Mouse (Mus musculus): ENCODE measurements around the gene Folr1.
A peak's percentile ranks its signal among the peaks of the same experiment; 100 is the strongest.

Folr1 gene

DNA sequence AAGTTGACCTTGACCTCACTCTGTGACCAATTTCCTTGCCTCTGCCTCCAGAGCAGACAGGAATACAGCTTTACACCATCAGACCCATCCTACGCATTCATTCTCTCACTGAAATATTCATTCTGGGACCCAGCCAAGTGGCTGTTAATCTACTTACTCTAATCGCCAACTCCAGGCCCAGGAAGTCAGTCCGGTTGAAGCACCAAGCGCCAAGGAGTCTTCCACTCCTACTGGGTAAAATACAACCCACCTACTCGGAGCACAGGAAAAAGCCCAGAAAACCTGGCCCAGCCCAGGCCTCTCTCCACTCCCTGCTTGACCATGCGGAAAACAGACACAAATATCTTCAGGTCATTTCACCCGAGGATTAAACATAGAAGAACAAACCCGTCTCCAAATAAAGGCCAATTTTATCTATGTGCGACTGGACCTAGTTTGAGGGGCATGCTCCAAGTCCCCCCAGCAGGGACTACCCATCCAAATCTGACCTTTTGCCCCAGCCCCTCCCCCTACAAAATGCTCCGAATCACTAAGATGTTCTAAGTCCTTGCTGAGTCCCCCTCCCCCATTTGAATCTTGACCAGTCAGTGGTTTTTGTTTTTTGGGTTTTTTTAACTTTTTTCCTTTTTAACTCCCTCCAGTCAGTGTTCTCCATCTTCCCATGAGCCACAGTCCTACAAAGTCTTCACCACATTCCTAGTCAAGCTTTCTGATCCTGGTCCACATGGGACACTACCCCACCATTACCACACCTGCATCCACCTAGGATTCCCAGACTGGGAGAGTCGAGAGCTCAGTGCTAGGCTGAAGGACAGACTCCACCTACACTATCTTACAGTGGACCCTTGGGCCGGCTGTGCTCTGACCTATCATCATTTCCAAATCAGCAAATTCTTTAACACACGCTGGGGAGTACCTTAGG lies 2.1 kb downstream of the Folr1 start:
- DNase-seq (ENCODE audit: low read depth, low spot score): no peak

DNA sequence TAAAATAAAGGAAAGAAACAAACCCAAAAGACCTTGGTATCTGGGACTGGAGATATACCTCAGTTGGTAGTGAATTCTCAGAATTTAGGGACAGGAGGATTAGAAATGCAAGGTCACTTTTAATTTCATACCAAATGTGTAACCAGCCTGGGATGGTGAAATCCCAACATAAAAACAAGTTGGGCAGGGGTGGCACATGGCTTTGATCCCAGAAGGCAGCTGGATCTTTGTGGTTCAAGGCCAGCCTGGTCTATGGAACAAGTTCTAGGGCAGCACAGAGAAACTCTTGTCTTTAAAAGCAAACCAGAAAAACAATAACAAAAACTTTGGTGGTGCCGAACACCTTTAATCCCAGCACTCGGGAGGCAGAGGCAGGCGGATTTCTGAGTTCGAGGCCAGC lies 3.1 kb downstream of the Folr1 start:
- DNase-seq (ENCODE audit: low read depth, low spot score): no peak

DNA sequence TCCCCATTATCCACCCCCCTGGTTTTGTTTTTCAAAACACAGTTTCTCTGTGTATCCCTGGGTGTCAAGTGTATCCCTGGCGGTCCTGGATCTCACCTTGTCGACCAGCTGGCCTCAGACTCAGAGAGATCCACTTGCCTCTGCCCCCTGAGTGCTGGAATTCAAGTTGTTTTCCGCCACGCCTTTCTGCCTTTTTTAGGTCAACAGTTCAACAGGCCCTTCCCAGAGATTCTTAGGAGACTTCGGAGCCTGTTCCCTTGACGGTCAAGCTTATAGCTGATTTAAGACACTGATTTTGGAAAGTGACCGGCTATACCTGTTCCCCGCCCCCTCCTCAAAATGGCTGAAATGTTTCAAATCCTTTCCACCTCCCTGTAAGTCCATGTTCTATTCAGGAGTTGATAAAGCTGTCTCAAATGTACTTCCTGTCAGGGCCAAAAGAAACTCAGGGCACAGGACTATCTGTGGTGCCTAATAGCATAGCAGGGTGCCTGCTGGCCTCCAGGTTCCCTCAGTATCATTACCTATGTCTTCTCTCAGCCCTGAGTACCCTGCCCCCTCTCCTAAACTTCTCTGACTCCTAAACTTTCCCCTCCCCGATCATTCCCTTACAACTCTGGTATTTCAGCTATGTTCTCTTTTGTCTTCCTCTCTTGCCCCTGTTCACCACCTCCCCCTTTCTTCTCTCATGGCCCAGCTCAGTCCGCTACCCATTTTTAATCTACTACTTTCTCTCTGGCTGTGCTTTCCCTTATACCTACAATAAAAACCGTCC lies 3.9 kb downstream of the Folr1 start:
- DNase-seq (ENCODE audit: low read depth, low spot score): no peak

DNA sequence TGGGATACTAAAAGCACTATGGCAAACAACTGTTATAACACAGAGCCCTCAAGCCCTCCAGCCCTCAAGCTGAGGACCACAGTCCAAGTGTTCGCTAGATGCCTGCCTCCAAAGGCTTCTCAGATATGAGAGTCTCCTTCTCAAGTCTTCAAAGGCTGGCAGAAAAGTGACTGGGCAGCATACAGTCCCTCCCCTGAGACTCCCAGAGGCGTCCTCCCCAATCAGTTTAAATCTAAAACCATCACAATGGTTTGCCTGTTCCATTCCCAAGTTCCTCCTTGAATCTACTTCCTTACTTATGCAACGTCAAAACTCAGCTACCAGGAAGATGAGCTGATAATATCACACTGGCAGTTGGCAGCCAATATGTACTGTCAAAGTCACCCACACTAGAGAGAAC lies 7.2 kb downstream of the Folr1 start, which contains the start of gene Anapc15:
Anapc15 (plus strand) TSS at position 301 of the 400 bp plus-strand sequence.
- no peak for DNase-seq (ENCODE audit: low read depth, low spot score)

DNA sequence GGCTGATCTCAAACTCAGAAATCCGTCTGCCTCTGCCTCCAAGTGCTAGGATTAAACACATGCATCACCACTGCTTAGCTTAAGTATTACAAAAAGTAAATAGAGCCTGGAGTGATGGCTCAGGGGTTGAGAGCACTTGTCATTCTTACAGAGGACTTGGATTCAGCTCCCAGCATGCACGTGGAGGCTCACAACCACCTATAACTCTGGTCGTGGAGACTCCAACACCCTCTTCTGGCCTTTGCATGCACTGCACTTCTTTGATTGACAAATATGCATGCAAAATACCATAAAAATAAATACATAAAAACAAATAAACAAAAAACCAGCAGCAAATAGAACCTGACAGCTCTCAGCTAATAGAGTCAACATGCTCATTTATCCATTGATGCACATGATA lies 8.3 kb downstream of the Folr1 start:
- peak; percentile 20 for DNase-seq (ENCODE audit: low read depth, low spot score)

DNA sequence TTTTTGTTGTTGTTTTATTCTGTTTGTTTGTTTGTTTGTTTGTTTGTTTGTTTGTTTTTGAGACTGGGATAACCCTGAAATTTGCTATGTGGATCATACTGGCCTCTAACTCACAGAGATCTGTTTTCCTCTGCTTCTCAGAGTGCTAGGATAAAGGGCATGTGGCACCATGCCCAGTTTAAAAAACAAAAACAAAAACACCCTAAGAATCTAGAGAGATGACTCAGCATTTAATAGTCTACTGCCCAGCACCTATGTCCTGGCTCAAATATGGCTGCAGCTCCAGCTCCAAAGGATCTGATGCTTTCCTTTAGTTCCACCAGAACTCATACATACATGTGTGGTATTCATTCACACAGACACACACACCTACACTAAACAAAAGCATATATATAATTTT lies 9.6 kb downstream of the Folr1 start:
- no peak for DNase-seq (ENCODE audit: low read depth, low spot score)

DNA sequence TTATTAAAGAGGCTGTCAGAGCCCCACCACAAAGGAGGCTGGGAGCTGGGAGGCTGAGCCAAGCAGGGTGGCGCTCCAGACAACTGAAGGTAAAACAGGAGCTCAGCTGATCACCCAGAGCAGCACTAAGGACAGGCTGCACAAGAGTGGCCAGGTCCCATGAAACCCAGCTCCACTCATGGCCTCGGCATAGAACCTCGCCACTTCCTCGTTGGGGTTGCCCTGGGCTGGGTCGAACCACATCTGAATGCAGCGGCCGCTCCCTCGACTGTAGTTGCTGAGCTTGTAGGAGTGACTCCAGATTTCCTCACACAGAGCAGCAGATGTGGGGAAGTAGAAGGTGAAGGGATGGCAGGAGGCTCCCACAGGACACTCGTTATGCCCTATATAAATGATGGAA lies 12.2 kb downstream of the Folr1 start:
- DNase-seq (ENCODE audit: low read depth, low spot score): no peak

DNA sequence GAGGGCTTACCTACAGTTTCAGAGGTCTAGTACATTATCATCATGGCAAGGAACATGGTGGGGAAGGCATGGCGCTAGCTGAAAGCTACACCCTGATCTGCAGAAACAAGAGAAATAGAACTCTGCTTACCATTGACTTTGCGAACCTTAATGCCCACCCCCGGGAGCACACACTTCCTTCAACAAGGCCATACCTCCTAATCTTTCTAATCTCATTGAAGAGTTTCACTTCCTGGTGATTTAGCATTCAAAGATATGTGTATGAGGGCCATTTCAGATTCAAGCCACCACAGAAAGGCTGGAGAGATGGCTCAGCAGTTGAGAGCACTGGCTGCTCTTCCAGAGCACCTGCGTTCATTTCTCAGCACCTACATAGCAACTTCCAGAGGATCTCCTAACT lies 13.5 kb downstream of the Folr1 start, which contains the start of gene Folr2:
Folr2 (minus strand) TSS at position 101 of the 400 bp plus-strand sequence.
- DNase-seq (ENCODE audit: low read depth, low spot score): peak; percentile 42

DNA sequence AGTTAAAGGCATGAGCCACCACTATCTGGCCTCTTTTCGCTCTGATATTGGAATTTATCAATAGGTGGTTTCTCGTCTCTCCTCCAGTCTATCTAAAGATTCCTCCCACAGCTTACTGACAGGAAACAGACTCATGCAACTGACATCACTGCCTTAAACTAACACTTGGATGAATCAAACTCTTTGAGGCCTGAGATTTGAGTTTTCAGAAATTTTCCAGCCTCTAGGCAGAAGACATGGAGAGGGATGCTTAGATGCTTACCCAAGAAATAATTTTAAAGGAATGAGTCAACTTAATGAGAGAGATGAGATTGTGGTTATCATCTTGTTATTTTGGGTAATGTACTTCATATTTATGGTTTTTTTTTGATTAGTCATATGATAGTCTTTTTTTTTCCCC lies 16.8 kb downstream of the Folr1 start:
- no peak for DNase-seq (ENCODE audit: low read depth, low spot score)

DNA sequence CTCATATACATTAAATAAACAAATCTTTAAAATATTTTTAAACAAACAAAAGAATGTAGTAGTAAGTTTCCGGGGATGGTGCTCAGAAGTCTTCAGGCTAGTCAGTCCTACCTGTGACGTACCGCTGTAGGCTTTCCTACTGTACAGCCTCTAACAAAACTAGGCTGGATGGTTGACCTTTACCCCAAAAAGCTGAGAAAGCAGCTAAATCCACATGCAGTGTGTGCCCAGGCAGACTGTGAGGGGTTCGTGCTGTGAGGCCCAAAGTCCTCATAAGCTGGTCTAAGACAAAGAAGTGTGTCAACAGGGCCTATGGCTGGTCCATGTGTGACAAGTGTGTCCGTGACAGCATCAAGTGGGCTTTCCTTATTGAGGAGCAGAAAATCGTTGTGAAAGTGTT lies 17.7 kb downstream of the Folr1 start:
- DNase-seq (ENCODE audit: low read depth, low spot score): no peak

DNA sequence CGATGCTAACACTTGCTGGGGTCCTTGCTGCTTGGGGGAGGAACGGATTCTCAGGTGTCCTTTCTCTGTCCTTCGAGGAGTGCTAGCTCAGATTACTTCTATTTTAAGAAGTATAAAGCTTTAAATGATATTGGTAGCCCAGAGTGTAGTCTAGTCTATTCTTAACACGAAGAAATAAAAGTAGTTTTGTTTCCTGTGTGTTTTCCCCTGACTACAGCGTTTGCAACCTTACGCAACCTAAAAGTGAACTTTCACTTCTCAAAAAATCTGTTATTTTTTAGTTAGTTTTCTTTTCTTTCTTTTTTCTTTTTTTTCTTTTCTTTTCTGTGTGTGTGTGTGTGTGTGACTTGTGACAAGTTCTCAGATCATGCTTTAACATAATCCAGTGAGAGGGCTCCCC lies 18.9 kb downstream of the Folr1 start:
- DNase-seq (ENCODE audit: low read depth, low spot score): peak; percentile 68

DNA sequence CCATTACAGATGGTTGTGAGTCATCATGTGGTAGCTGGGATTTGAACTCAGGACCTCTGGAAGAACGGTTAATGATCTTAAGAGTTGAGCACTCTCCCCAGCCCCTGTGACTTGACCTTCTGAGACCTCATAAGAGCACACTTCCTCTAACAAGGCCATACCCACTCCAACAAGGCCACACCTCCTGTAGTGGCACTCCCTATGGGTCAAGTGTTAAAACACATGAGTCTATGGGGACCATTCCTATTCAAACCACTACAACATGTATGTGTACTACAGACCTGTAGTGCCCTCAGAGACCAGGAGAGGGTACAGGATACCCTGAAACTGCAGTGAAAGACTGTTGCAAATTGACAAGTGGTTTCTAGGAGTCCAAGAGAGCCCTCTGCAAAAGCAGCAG lies 22.7 kb downstream of the Folr1 start:
- peak; percentile 32 for DNase-seq (ENCODE audit: low read depth, low spot score)

DNA sequence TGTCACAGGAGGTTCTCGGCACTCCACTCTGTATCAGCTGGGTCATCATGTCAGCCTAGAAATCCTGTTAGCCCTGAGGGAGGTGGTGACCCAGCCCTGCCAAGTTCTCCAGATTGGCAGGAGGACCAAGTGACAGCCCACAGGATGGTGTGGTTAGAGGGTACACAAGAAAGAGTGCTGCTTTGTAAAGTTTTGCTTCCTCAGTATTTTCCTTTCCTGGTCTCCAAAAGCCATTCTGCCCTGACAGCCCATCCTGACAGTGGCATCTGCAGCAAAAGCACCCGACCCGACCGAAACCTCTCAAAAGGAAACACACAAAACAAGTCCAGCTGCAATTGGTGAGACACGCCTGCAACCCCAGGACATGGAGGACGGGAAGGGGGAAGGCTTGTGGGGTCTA lies 26.4 kb downstream of the Folr1 start:
- no peak for DNase-seq (ENCODE audit: low read depth, low spot score)

DNA sequence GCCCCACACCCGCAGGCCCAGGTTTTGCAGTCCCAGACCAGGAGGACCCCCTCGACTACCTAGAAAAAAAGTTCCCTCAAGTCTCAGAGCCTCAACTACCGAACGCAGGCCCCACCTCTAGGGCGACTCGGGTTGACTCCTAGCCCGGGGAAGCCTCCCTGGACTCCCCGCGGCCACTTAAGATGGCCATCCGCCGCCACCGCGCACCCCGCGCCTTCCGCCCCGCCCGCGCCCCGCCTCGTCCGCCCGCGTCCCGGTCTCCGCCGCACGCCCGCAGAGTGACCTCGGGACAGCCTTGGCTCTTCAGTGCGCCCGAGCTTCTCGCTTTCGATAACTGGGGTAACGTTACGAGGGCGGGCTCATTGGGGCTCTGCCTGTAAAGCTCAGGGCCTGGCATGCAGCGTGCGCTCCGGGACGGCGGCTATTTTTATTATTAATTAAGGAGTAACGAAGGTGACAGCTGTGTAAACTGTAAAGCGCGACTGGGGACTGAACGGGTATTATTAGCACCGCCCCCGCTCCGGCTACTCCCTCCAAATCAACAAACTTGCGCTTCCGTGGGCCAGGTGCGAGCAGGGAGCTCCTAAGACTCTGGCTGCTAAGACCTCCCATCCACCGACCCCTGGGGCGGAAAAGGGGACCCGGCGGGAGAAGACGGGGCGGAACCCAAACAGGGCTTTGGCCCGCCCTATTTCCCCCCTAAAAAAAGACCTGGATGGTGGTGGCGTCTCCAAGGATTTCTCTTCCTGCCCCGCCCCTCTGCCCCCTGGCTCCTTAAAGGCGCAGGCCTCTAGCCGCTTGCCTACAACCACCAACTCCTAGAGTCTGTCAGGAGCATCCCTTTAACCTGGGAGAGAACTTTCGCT lies 32.7 kb downstream of the Folr1 start, which contains the start of gene Inppl1:
Inppl1 (minus strand) TSS at position 624 of the 866 bp plus-strand sequence.
- DNase-seq (ENCODE audit: low read depth, low spot score): peak; percentile 85

DNA sequence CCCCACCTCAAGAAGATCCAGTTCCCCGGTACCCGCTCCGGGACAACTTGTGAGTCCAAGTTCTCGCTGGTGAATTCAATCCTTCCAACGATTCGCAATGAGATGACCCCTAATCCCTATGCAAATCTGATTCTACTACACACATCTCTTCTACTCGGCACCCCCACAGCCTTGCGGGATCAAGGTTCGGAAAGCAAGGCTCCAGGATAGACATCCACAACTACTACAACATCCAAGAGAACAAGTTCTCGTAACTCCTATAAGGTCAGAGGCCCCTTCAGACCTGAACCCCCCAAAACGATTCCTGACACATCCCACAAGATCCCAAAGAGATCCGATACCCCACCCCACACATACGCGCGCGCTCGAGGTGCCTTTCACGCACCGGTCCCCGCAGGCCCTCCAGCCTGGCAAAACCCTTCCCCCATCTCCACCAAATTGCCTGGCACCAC lies 33.4 kb downstream of the Folr1 start:
- DNase-seq (ENCODE audit: low read depth, low spot score): no peak

DNA sequence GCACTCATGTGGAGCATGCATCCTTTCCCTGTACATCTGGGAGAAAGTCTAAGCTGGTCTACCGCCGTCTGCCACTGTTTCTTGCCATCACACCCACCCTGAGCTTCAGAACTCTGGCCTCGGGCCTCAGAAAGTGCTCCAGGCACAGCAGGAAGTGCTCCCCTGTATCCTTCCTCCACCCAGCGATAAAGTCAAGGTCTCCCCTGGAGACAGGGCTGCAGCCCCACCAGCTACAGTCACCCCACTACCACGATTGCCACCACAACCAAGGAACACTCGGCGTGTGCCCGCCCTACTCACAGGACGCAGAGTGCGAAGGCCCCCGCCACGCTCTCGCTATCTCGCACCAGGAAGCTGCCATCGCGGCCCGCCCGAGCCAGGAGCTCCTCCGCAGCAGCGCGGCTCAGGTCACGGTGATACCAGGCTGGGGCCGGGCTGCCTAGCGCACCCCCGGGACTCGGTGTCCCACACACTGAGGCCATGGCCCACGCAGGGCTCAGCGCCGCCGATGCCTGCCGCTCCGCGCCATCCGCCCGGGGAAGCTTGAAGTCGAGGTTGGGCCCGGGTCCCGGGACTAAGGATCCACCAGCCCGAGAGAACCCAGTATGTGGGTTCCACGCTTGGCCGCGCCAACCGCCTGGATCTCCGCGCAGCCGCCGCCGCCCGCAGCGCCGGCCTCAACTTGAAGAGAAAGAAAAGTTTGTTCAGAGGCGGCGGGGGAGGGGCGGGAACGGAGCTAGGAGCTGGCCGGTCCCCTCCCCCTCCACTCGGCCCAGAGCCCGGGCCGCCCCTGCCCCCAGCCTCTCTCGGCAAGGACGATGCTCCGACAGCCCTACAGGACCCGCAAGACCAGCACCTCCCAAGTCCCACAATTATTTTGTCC lies 34.1 kb downstream of the Folr1 start:
- peak; percentile 84 for DNase-seq (ENCODE audit: low read depth, low spot score)

DNA sequence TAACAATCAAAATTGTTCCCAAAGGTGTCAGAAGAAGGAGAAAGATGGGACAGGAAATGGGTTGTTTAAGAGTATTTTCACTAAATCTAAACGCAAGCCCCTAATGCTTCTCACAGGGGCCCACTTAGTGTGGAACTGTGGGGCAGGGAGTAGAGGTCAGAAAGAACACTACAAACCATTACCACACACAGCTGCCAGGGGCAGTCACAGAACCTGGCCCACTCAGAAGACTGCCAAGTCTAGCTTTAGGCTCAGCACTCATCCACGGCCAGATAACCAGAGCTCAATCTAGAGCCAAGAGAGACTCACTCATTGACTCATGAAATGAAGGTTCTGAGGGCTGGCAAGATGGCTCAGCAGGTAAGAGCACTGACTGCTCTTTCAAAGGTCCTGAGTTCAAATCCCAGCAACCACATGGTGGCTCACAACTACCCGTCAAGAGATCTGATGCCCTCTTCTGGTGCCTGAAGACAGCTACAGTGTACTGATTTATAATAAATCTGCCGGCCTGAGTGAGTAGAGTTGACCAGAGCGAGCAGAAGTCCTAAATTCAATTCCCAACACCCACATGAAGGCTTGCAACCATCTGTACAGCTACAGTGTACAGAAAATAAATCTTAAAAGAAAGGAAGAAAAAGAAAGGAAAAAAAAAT lies 35.0 kb downstream of the Folr1 start:
- no peak for DNase-seq (ENCODE audit: low read depth, low spot score)

DNA sequence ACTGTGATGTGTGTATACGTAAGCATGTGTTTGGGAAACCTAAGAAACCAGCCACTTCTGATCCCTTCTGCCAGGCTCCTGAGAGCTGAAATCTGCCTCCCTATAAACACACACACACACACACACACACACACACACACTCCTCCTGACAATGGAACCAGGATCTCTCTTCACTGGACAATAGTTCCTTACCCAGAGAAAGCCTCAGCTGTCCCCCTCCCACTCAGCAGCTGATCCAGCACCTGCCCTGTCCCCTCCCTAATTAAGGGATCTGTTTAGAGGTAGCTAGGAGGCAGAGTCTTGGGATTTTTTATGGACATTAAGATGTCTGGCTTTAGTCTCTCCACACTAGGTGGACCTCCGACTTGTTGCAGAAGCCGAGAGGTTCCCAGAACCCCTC lies 35.7 kb downstream of the Folr1 start:
- DNase-seq (ENCODE audit: low read depth, low spot score): no peak

DNA sequence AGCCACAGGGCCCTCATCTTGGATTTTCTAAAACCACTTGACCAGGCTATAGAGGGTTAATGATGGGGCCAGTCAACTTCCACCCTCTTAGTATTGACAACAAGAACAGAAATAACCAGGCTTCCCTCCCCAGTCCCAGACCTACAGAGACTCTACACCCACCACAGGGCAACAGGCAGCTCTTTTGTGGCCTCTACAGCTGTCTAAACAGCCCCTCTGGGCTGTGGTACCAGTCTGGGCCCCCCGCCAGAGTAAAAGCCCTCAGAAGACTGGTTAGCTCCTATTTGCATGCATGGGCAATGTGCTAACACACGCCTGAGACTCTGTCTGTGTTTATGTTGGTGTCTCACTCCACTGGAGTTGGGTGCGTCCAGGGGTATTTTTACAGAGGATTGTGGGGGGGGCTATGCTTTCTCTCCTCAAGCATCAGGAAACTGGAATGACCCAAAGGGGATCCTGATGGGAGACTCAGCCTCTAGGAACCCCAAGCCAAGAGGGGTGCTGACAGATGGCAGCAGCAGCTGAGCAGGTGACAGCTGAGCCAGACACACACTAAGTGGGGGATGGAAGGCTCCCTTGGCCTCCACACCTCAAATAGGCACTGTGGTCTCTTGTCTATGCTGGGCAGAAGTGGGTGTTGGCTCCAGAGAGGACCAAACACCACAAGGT lies 36.5 kb downstream of the Folr1 start:
- DNase-seq (ENCODE audit: low read depth, low spot score): no peak
